Mouse (Mus musculus) spleen, adult 2 months (tissue): ENCODE data around the gene Gm5150. TPM values are rescaled to one million over a fixed set of nuclear protein-coding genes. Genes with fewer than 3 reads are reported as not detected.
"Not testable (repeated sequence)": the region's sequence is repeated elsewhere in the genome, so short reads cannot be mapped to it uniquely, and the experiment has no call there.

ENCODE experiments used
- DNase-seq, 2 experiments: peaks; one replicate each; pipeline versions ENCODE4 v3.0.0 to v3.0.0-alpha.2; 2012 to 2021; ENCODE audit warnings: low spot score in 2 of 2, low read depth in 1 of 2
- H3K27ac ChIP-seq: fragments of 200-500 bp; 2 replicates; pipeline ENCODE4 v1.5.1; 2012; ENCODE audit warnings: low read length, inconsistent platforms; ENCODE audit not compliant: insufficient read depth
- H3K27me3 ChIP-seq: fragments of 200-500 bp; 2 replicates; pipeline ENCODE4 v1.6.1; 2012; ENCODE audit warnings: mild to moderate bottlenecking, moderate library complexity, low read length, inconsistent platforms; ENCODE audit not compliant: control insufficient read depth, insufficient read depth
- H3K36me3 ChIP-seq: fragments of 200-500 bp; 2 replicates; pipeline ENCODE4 v1.6.1; 2012; ENCODE audit warnings: mild to moderate bottlenecking, low read length, inconsistent platforms; ENCODE audit not compliant: control insufficient read depth, insufficient read depth
- H3K4me1 ChIP-seq: fragments of 200-500 bp; 2 replicates; pipeline ENCODE4 v1.6.1; 2011; ENCODE audit warnings: inconsistent platforms; ENCODE audit not compliant: control insufficient read depth, insufficient read depth, insufficient read length
- H3K4me3 ChIP-seq: fragments of 200-500 bp; 2 replicates; pipeline ENCODE4 v1.5.1; 2011; ENCODE audit warnings: mild to moderate bottlenecking, inconsistent platforms; ENCODE audit not compliant: insufficient read depth, insufficient read length; ENCODE audit errors: extremely low read depth
- CTCF ChIP-seq: fragments of 200-500 bp; IDR thresholded peaks from 2 replicates; pipeline ENCODE4 v1.5.1; 2011; ENCODE audit warnings: mild to moderate bottlenecking, inconsistent platforms; ENCODE audit not compliant: insufficient read depth, insufficient read length, insufficient replicate concordance; ENCODE audit errors: extremely low read depth
- POLR2A ChIP-seq: fragments of 200-500 bp; IDR thresholded peaks from 2 replicates; pipeline ENCODE4 v1.6.1; 2011; ENCODE audit warnings: low read depth, low read length, inconsistent platforms
- WGBS: fragments of 180-500 bp; shearing (Covaris S2); methylation state at CpG from one replicate; pipeline ENCODE4 v1.1.7; 2018; 5-methylcytosine and 5-hydroxymethylcytosine counted together
- polyA plus RNA-seq: library from polyadenylated mRNA; depleted of rRNA; stranded (reverse); fragments of >200 nt; gene quantifications from 2 replicates; pipeline ENCODE4 v1.2.3, GENCODE M21; 2012; rRNA removed

Gene Gm5150
- polyA plus RNA-seq, 1 experiment: 2.4 TPM

DNA sequence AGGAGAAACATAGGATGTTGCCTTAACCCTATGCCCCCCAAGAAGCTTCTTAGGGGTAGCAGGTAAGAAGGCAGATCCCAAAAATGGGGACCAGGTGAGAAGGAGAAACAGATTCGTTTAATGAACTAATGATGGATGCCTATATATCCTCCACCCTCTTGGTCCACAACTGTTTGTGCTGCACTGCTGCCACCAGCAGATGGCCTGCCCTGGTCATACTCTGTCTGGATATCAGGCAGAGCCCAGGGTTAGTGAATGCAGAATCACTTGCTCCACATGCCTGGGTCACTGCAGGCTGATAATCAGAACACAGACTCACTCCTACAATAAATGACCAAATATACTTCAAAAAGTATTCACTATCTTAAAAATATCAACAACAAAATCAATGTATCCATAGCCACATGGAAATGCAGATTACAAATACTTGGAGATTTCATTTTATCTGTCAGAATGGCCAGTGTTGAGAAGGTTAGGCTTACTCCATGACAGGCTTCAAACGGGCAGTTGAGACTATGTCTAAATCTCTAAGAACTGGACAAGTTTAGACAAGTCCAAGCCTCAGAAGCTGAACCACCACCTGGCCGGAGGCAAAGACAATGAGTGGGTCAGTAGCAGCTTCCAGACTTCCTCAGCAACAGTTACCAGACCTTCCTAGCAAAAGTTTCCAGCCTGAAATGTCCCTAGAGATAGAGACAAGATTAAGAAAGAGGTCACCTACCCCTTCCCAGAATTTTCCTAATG lies 2.2 kb downstream of the Gm5150 start:
- H3K27ac ChIP-seq: no peak overlapping the region
- 74% methylated on average over 3 of the region's 3 CpGs for WGBS
- H3K4me1 ChIP-seq: no peaks in the 10 kb centered on the region
- no peak for TF ChIP-seq POLR2A
- TF ChIP-seq CTCF: no peak
- no peaks in the 10 kb centered on the region for H3K36me3 ChIP-seq
- H3K4me3 ChIP-seq: no peak overlapping the region
- H3K27me3 ChIP-seq: no peaks in the 10 kb centered on the region
- no peak for DNase-seq

DNA sequence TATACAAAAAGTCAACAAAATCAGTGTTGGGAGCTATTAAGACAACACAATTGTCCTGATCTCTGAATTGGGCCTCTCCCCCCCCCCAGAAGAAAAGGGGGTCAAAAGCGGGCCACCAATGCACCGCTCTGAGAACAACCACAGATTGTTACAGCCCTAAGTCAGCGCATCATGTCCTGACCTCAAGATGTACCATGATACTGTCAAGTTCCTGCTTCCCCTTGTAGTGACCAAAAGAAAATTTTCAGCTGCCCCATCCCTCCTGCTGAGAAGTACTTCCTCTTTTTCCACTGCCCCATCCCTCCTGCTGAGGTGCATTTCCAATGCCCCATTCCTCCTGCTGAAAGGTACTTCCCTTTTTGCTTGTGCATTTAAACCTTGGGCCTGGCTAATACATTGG lies 6.8 kb downstream of the Gm5150 start:
- H3K4me3 ChIP-seq, H3K36me3 ChIP-seq, DNase-seq, H3K4me1 ChIP-seq, H3K27me3 ChIP-seq, H3K27ac ChIP-seq: not testable (repeated sequence)
- WGBS: 90% methylated on average over 3 of the region's 3 CpGs

DNA sequence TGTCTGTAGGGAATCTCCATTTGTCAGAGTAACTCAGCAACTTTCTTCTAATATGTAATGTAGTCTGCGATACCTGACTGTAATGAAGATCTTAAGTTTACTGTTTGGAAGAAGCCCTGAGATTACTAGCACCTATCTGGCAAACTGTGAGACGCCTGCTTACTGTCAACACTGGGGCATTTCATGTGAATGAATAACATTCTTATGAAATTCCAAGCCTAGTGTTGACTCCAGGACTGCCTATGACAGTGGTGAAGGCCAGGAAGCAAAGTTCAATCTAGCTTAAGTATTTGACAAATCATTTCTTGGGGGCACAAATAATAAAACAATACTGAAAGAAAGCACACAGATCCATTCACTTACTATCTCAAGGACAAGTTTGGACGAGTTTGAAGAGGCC lies 24.0 kb downstream of the Gm5150 start:
- TF ChIP-seq CTCF (no peak), POLR2A (no peak)
- Histone ChIP-seq H3K27ac (no peak overlapping the region), H3K4me1 (no peaks in the 10 kb centered on the region), H3K4me3 (no peak overlapping the region), H3K27me3 (no peaks in the 10 kb centered on the region), H3K36me3 (no peaks in the 10 kb centered on the region)
- no peak for DNase-seq
- 68% methylated on average over 3 of the region's 3 CpGs for WGBS

DNA sequence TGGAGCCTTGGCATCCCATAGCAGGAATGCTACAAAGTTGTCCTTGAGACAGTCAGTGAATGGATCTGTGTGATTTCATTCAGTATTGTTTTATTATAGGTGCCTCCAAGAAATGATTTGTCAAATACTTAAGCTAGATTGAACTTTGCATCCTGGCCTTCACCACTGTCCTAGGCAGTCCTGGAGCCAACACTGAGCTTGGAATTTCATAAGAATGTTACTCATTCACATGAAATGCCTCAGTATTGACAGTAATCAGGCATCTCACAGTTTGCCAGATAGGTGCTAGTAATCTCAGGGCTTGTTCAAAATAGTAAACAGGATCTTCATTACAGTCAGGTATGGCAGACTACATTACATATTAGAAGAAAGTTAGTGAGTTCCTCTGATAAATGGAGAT lies 49.3 kb downstream of the Gm5150 start:
- Histone ChIP-seq H3K4me1 (no peaks in the 10 kb centered on the region), H3K27me3 (no peaks in the 10 kb centered on the region), H3K36me3 (no peaks in the 10 kb centered on the region), H3K27ac (no peak overlapping the region), H3K4me3 (no peak overlapping the region)
- DNase-seq: no peak
- TF ChIP-seq CTCF (no peak), POLR2A (no peak)

Other genes with a start within 250 kb of the Gm5150 start
- gene Sirpb1c, start 157.9 kb downstream of the Gm5150 start, polyA plus RNA-seq: 1.2 and 2.0 TPM in 2 replicates